Mouse (Mus musculus) liver, adult 2 months (tissue): ENCODE results near the gene Pfdn4.

ENCODE experiments used
- CTCF ChIP-seq: fragments of 200-500 bp; IDR thresholded peaks from 2 replicates; pipeline ENCODE4 v1.5.1; 2011; ENCODE audit warnings: low read depth, low read length, control low read depth
- POLR2A ChIP-seq: fragments of 200-500 bp; IDR thresholded peaks from 2 replicates; pipeline ENCODE4 v1.6.1; 2011; ENCODE audit warnings: low read length, control low read depth; ENCODE audit not compliant: insufficient read depth; ENCODE audit errors: extremely low read depth

GRCm38 (mm10) chr2:170446843-170447383 lies 49.3 kb upstream of the Pfdn4 start:
- TF ChIP-seq CTCF (no peak), POLR2A (no peak)
